Mouse (Mus musculus) E14TG2a.4 (cell line): Measurements from ENCODE around the gene Dnase2b.

ENCODE experiments used
- H3K27me3 ChIP-seq: 2 replicates; pipeline ENCODE4 v1.6.1; 2014; ENCODE audit warnings: low read length, control low read depth; ENCODE audit not compliant: insufficient read depth
- H3K36me3 ChIP-seq: 2 replicates; pipeline ENCODE4 v1.6.1; 2014; ENCODE audit warnings: low read length, control low read depth; ENCODE audit not compliant: insufficient read depth
- H3K4me1 ChIP-seq: replicated peaks from 2 replicates; pipeline ENCODE4 v1.6.1; 2014; ENCODE audit warnings: low read depth, low read length, control low read depth
- H3K4me3 ChIP-seq: replicated peaks from 2 replicates; pipeline ENCODE4 v1.5.1; 2014; ENCODE audit warnings: mild to moderate bottlenecking, low read length
- H3K9me3 ChIP-seq: 2 replicates; pipeline ENCODE4 v1.6.1; 2014; ENCODE audit warnings: low read length, control low read depth
- CTCF ChIP-seq: conservative IDR thresholded peaks from 2 replicates; pipeline ENCODE4 v1.5.1; 2014; ENCODE audit warnings: low read length
- NANOG ChIP-seq: IDR thresholded peaks from 2 replicates; pipeline ENCODE4 v1.6.1; 2014; ENCODE audit warnings: borderline replicate concordance, low read length, mixed read lengths
- POU5F1 ChIP-seq: IDR thresholded peaks from 2 replicates; pipeline ENCODE4 v1.6.1; 2014; ENCODE audit warnings: low read length, borderline replicate concordance

The Dnase2b gene

DNA sequence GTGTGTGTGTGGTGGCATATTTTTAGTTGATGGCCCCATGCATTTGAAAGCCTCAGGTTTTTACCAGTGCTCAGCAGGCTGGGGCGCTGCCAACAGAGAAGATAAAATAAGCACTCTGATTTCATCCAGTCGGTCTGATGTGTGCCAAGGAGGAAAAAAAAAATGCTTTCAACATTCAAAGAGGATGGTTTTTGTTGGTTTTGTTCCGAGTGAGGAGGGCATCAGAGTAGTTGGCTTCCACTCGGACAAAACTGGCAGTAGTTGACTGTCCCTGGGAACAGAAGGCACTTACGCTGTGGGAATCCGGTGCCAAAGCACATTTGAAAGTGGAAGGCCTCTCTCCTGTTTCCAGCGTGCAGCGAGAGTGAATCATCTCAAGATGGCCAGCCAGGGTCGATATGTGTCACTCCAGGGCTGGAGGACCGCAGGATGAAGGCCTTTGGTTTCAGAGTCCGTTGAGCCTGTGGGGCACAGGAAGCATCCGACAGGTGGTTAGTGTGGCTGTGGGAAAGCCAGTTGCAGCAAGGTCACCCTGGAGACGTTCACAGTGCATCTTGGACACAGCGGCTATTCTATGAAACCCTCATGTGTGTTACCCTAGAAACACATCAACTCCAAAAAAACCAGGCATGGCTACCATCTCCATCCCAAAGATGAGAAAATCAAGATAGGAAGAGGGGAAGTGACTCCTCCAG is 5.3 kb upstream of the Dnase2b start:
- Histone ChIP-seq H3K4me3 (no peak overlapping the region), H3K36me3 (no peaks in the 10 kb centered on the region), H3K9me3 (no peaks in the 10 kb centered on the region), H3K27me3 (no peaks in the 10 kb centered on the region), H3K4me1 (no peaks in the 10 kb centered on the region)
- no peak for TF ChIP-seq NANOG
- no peak for TF ChIP-seq CTCF
- no peak for TF ChIP-seq POU5F1

DNA sequence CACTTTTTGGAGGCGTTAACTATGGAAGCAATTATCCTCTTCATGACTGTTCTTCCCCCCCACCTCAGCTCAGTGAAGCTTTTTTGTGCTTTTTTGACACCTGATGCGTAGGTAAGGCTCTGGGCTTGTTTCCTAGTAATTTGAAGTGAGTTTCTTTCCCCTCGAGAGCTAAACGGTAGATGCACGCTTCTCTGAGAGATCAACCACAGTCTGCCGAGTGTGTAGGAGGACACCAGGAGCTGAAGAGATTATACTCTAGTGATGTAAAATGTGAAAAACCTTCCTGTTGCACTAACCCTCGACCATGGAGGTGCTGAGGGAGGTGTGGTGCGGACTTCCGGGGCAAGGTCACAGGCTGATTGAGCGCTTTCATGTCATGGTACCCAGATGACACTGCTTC is 4.7 kb upstream of the Dnase2b start:
- TF ChIP-seq POU5F1 = no peak
- TF ChIP-seq NANOG = no peak
- no peaks in the 10 kb centered on the region for H3K4me1 ChIP-seq
- no peak overlapping the region for H3K4me3 ChIP-seq
- H3K36me3 ChIP-seq = no peaks in the 10 kb centered on the region
- H3K9me3 ChIP-seq = no peaks in the 10 kb centered on the region
- H3K27me3 ChIP-seq = no peaks in the 10 kb centered on the region

DNA sequence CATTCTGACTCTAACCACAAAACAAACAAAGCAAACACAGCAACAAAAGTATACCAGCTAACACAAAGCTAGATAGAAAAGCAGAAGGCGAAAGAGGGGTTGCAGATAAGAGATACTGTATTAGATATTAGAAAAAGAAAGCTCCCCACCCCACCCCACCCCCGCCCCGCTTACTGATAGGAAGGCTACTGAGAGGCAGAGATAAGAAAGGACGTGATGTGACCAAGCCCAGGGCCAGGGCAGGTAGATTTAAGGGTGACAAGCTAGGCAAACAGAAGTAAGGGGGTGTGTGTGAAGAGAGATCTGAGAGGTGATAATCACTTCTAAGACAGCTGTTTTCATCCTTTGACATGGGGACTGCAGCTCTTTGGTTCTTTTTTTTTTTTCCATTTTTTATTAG is 3.0 kb upstream of the Dnase2b start:
- Histone ChIP-seq H3K4me3 (no peak overlapping the region), H3K27me3 (no peaks in the 10 kb centered on the region), H3K36me3 (no peaks in the 10 kb centered on the region), H3K9me3 (no peaks in the 10 kb centered on the region), H3K4me1 (no peaks in the 10 kb centered on the region)
- TF ChIP-seq POU5F1 (no peak), CTCF (no peak), NANOG (no peak)

DNA sequence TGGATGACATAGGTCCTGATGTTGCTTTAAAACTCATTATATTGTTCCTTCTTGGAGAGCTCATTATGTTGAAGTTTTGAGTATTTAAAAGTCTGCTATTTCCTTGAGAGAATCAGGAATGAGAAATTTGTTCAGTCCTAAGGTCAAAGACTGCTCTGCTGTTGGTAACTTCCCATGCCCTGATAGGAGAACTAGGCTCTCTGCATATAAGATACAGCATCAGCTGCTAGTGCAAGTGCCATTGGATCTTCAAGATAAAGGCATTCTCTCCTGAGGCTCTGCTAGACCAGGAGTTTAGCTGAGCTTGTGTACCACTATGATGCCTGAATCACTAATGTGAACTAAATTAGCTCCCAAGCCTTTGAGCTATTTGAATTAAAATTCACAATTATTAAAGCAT is 2.5 kb upstream of the Dnase2b start:
- Histone ChIP-seq H3K9me3 (no peaks in the 10 kb centered on the region), H3K36me3 (no peaks in the 10 kb centered on the region), H3K4me3 (no peak overlapping the region), H3K27me3 (no peaks in the 10 kb centered on the region), H3K4me1 (no peaks in the 10 kb centered on the region)
- TF ChIP-seq NANOG = no peak
- TF ChIP-seq CTCF = no peak
- no peak for TF ChIP-seq POU5F1

DNA sequence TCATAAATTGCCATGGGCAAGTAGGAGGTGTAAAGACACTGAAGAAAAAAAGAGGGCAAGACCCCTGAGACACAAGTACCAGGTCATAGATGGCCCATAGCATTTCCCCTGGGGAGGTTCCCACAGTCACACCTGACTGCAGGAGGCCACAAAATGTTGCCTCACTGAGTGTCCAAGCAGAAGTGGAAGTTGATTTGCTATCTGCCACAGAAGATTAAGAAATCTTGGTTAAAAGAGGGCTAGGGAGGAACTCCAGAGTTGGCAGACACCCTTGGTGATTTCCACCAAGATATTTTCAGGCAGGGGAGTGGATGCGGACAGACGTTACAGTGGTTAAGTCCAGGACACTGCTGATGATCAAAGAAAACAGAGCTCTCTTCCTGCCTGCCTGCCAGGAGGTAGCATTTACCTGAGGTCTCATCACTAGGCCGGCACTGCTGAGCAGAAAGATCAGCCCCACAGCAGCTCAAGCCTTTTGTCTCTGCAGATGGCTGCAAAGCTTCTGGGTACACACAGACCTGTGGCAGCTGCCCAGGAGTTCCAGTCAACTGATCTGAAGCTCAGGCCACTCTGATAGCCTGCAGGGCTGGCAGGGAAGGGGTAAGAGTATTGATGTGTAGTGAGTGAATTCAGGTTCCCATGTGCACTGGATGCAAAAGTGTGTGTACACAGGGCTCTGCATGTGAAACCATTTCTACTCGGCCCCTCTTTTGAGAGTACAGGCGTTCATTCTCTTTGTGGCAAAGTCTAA is 1.3 kb upstream of the Dnase2b start:
- TF ChIP-seq CTCF = no peak
- TF ChIP-seq NANOG = no peak
- no peak for TF ChIP-seq POU5F1
- Histone ChIP-seq H3K36me3 (no peaks in the 10 kb centered on the region), H3K27me3 (no peaks in the 10 kb centered on the region), H3K4me3 (no peak overlapping the region), H3K9me3 (no peaks in the 10 kb centered on the region), H3K4me1 (peaks cover 9% of the 10 kb centered on the region)

DNA sequence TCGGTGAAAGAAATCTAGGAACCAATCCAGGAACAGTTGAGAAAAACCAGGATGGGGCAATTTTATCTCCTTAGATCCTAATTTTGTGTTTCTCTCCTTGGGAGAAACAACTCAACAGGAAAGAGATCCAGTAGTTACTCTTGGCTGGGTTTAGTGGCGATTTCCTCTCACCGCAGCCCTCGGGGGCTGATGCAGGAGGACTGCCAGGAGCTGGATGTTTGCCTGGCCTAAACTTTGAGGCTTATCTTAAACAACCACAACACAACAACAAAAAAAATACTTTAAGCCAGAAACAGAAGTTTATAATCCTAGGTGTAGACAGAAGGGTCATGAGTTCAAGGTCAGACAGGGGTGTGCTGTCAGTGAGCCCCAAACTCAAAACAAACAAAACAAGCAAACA is 3.6 kb downstream of the Dnase2b start:
- Histone ChIP-seq H3K4me3 (no peak overlapping the region), H3K4me1 (peaks cover 40% of the 10 kb centered on the region), H3K36me3 (no peaks in the 10 kb centered on the region), H3K9me3 (no peaks in the 10 kb centered on the region), H3K27me3 (no peaks in the 10 kb centered on the region)
- TF ChIP-seq POU5F1 (no peak), CTCF (no peak), NANOG (no peak)

DNA sequence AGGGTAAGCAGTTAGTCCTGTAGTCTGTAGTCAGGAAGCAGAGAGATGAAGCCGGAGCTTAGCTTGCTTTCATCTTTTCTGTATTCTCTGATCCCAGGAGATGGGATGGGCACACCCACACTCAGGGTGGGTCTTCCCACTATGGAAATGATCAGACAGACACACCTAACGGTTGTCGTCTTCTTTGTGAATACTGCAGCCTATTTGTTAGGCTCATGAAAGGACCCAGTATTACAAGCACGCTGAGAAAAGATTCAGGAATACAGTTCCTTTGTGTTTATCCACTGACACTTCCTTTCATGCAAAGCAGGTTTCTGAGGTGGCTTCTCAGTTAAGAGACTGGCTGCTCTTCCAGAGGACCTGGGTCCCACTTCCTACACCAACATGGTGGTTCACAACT is 4.1 kb downstream of the Dnase2b start:
- no peak for TF ChIP-seq POU5F1
- no peak for TF ChIP-seq CTCF
- no peak for TF ChIP-seq NANOG
- no peaks in the 10 kb centered on the region for H3K9me3 ChIP-seq
- H3K4me1 ChIP-seq = peaks cover 40% of the 10 kb centered on the region
- no peak overlapping the region for H3K4me3 ChIP-seq
- H3K27me3 ChIP-seq = no peaks in the 10 kb centered on the region
- no peaks in the 10 kb centered on the region for H3K36me3 ChIP-seq

DNA sequence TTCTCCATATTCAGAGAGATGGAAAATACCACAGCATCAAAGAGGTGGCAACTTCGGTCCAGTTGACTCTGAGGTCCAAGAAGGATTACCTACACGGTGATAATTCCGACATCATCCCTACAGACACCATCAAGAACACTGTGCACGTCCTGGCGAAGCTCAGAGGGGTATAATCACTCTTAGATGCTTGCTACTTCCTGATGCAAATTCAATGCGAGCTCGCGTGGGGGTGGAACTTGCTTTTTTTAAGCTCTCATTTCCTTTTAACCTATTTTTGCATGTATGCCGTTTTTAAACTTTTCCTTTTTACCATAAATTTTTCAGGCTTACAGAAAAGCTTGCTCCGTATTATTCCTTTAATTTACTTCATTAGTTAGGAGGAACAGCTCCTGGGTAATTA is 5.1 kb downstream of the Dnase2b start:
- H3K4me1 ChIP-seq = peaks cover 40% of the 10 kb centered on the region
- no peaks in the 10 kb centered on the region for H3K9me3 ChIP-seq
- no peaks in the 10 kb centered on the region for H3K36me3 ChIP-seq
- H3K27me3 ChIP-seq = no peaks in the 10 kb centered on the region
- H3K4me3 ChIP-seq = no peak overlapping the region
- TF ChIP-seq NANOG (no peak), CTCF (no peak), POU5F1 (no peak)

DNA sequence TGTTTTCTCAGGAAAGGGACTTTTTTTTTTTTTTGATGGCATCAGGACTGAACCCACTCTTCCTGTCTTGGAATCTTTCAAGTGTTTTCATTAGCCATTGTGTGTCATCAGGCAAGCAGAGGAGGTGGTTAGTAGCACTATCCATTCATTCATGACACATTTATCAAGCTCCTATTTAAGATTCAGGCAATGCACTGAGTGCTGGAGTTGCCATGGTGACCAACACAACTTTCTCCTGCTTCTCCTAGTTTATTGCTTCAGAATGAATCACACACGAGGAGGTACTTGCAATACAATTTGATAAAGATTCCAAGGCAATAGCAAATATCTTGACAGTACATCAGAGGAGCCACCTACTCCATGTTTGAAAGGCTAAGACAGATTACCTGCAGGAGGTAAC is 8.0 kb downstream of the Dnase2b start:
- no peaks in the 10 kb centered on the region for H3K9me3 ChIP-seq
- no peaks in the 10 kb centered on the region for H3K27me3 ChIP-seq
- H3K4me1 ChIP-seq = peaks cover 37% of the 10 kb centered on the region
- no peak overlapping the region for H3K4me3 ChIP-seq
- TF ChIP-seq POU5F1 (no peak), NANOG (no peak), CTCF (no peak)
- H3K36me3 ChIP-seq = no peaks in the 10 kb centered on the region
